Mouse (Mus musculus) olfactory bulb, adult 2 months (tissue): ENCODE measurements around the gene Vmn1r223.
"Not testable (repeated sequence)": the region's sequence is repeated elsewhere in the genome, so short reads cannot be mapped to it uniquely, and the experiment has no call there.

Experiments used
- CTCF ChIP-seq: fragments of 200-500 bp; IDR thresholded peaks from 2 replicates; pipeline ENCODE4 v1.5.1; 2012; ENCODE audit warnings: low read depth, mild to moderate bottlenecking, low read length, moderate library complexity; ENCODE audit not compliant: insufficient read depth
- POLR2A ChIP-seq: fragments of 200-500 bp; IDR thresholded peaks from 2 replicates; pipeline ENCODE4 v1.6.1; 2012; ENCODE audit warnings: mild to moderate bottlenecking, low read depth, low read length, moderate library complexity; ENCODE audit not compliant: insufficient read depth

DNA sequence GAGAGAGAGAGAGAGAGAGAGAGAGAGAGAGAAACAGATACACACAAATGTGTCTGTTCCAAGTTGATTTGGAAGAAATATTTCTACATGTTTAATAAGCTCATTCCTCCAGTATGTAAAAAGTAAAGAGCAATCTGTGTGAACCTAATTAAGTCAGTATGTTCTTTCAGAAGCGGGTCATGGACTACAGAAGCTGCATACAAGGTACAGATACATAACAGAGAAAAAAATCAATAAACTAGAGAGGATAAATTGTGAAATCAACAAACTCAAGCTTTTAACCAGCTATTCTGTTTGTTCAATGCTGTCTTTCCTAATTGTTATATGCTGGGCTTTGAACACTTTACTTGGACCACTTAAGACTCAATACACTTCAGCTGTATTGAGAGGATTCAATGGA lies 43.0 kb upstream of the Vmn1r223 start:
- TF ChIP-seq POLR2A, CTCF: not testable (repeated sequence)
